Mouse (Mus musculus): Measurements from ENCODE around the gene Gm49373.

The Gm49373 gene

GRCm38 (mm10) chr9:21018600-21018999, 54.3 kb downstream of the Gm49373 start:
- peak overlapping the region; percentile 45 for H3K4me3 ChIP-seq (replicated peaks; ENCODE audit: low read length)
- no peaks in the 10 kb centered on the region for H3K9me3 ChIP-seq (ENCODE audit: low read length)
- TF ChIP-seq CTCF (conservative IDR thresholded peaks at IDR 0.05; ENCODE audit: low read length): no peak
- no peak for TF ChIP-seq POU5F1 (IDR thresholded peaks at IDR 0.05; ENCODE audit: borderline replicate concordance, low read length)
- no peak for TF ChIP-seq NANOG (IDR thresholded peaks at IDR 0.05; ENCODE audit: borderline replicate concordance, low read length)
- H3K4me1 ChIP-seq (replicated peaks; ENCODE audit: low read depth, low read length): peaks cover 84% of the 10 kb centered on the region
- H3K36me3 ChIP-seq (ENCODE audit: insufficient read depth, low read length): peaks cover 64% of the 10 kb centered on the region
- H3K27me3 ChIP-seq (ENCODE audit: insufficient read depth, low read length): no peaks in the 10 kb centered on the region

- Histone ChIP-seq H3K9me3 (ENCODE audit: low read length) (no peaks in the 10 kb centered on the region), H3K4me1 (replicated peaks; ENCODE audit: low read depth, low read length) (peaks cover 74% of the 10 kb centered on the region), H3K27me3 (ENCODE audit: insufficient read depth, low read length) (no peaks in the 10 kb centered on the region), H3K36me3 (ENCODE audit: insufficient read depth, low read length) (peaks cover 52% of the 10 kb centered on the region), H3K4me3 (replicated peaks; ENCODE audit: low read length) (peak overlapping the region; percentile 89)
- TF ChIP-seq NANOG (IDR thresholded peaks at IDR 0.05; ENCODE audit: borderline replicate concordance, low read length) (no peak), CTCF (conservative IDR thresholded peaks at IDR 0.05; ENCODE audit: low read length) (no peak), POU5F1 (IDR thresholded peaks at IDR 0.05; ENCODE audit: borderline replicate concordance, low read length) (no peak)
These were observed 55.7 kb downstream of the Gm49373 start for GRCm38 (mm10) chr9:21017177-21017575.

- Histone ChIP-seq H3K4me3 (replicated peaks; ENCODE audit: low read length) (peak overlapping the region; percentile 89), H3K9me3 (ENCODE audit: low read length) (no peaks in the 10 kb centered on the region), H3K4me1 (replicated peaks; ENCODE audit: low read depth, low read length) (peaks cover 74% of the 10 kb centered on the region), H3K27me3 (ENCODE audit: insufficient read depth, low read length) (no peaks in the 10 kb centered on the region), H3K36me3 (ENCODE audit: insufficient read depth, low read length) (peaks cover 45% of the 10 kb centered on the region)
- TF ChIP-seq NANOG (IDR thresholded peaks at IDR 0.05; ENCODE audit: borderline replicate concordance, low read length) (no peak), POU5F1 (IDR thresholded peaks at IDR 0.05; ENCODE audit: borderline replicate concordance, low read length) (no peak), CTCF (conservative IDR thresholded peaks at IDR 0.05; ENCODE audit: low read length) (no peak)
These were observed 56.3 kb downstream of the Gm49373 start for GRCm38 (mm10) chr9:21016331-21017176.

- H3K27me3 ChIP-seq (ENCODE audit: insufficient read depth, low read length): no peaks in the 10 kb centered on the region
- peak within 1 kb of the TSS; percentile 89 for H3K4me3 ChIP-seq (replicated peaks; ENCODE audit: low read length)
- H3K9me3 ChIP-seq (ENCODE audit: low read length): no peaks in the 10 kb centered on the region
- peaks cover 36% of the 10 kb centered on the region for H3K36me3 ChIP-seq (ENCODE audit: insufficient read depth, low read length)
- H3K4me1 ChIP-seq (replicated peaks; ENCODE audit: low read depth, low read length): peaks cover 71% of the 10 kb centered on the region
- no peak for TF ChIP-seq POU5F1 (IDR thresholded peaks at IDR 0.05; ENCODE audit: borderline replicate concordance, low read length)
- TF ChIP-seq NANOG (IDR thresholded peaks at IDR 0.05; ENCODE audit: borderline replicate concordance, low read length): no peak
- no peak for TF ChIP-seq CTCF (conservative IDR thresholded peaks at IDR 0.05; ENCODE audit: low read length)
These were observed 57.2 kb downstream of the Gm49373 start, which contains the start of gene Icam1 for GRCm38 (mm10) chr9:21015571-21016130. TSS of gene Icam1 (plus strand) at chr9:21015985.

- peak overlapping the region; percentile 89 for H3K4me3 ChIP-seq (replicated peaks; ENCODE audit: low read length)
- H3K27me3 ChIP-seq (ENCODE audit: insufficient read depth, low read length): no peaks in the 10 kb centered on the region
- H3K4me1 ChIP-seq (replicated peaks; ENCODE audit: low read depth, low read length): peaks cover 69% of the 10 kb centered on the region
- peaks cover 29% of the 10 kb centered on the region for H3K36me3 ChIP-seq (ENCODE audit: insufficient read depth, low read length)
- no peaks in the 10 kb centered on the region for H3K9me3 ChIP-seq (ENCODE audit: low read length)
- no peak for TF ChIP-seq CTCF (conservative IDR thresholded peaks at IDR 0.05; ENCODE audit: low read length)
- no peak for TF ChIP-seq POU5F1 (IDR thresholded peaks at IDR 0.05; ENCODE audit: borderline replicate concordance, low read length)
- TF ChIP-seq NANOG (IDR thresholded peaks at IDR 0.05; ENCODE audit: borderline replicate concordance, low read length): peak; percentile 43; the same call in 1 of the 2 replicates
These were observed 58.0 kb downstream of the Gm49373 start for GRCm38 (mm10) chr9:21014691-21015570.
